Mouse (Mus musculus) forebrain, embryonic 16.5 days (tissue): ENCODE results near the gene Pfkl. TPM values are rescaled to one million over a fixed set of nuclear protein-coding genes. Genes with fewer than 3 reads are reported as not detected.
"Not testable (repeated sequence)": the region's sequence is repeated elsewhere in the genome, so short reads cannot be mapped to it uniquely, and the experiment has no call there.

Experiments
- ATAC-seq: fragments of 200-750 bp; cut with Nextera tagmentation; 2 replicates; pipeline ENCODE4 v1.8.0; 2017; ENCODE audit warnings: mild to moderate bottlenecking, moderate library complexity
- H3K27ac ChIP-seq: fragments of 300-500 bp; sonication (generic); 2 replicates; pipeline ENCODE4 v1.5.1; 2014; ENCODE audit warnings: low read length, control low read depth
- H3K27me3 ChIP-seq: fragments of 300-500 bp; sonication (generic); replicated peaks from 2 replicates; pipeline ENCODE4 v1.6.1; 2014; ENCODE audit warnings: low read length; ENCODE audit not compliant: control insufficient read depth, insufficient read depth
- H3K36me3 ChIP-seq: fragments of 300-500 bp; sonication (generic); 2 replicates; pipeline ENCODE4 v1.6.1; 2014; ENCODE audit not compliant: control insufficient read depth, insufficient read depth
- H3K4me1 ChIP-seq: fragments of 300-500 bp; sonication (generic); replicated peaks from 2 replicates; pipeline ENCODE4 v1.6.1; 2014; ENCODE audit warnings: low read length; ENCODE audit not compliant: control insufficient read depth, insufficient read depth
- H3K4me2 ChIP-seq: fragments of 300-500 bp; sonication (generic); 2 replicates; pipeline ENCODE4 v1.6.1; 2014; ENCODE audit warnings: mild to moderate bottlenecking, low read length, control low read depth
- H3K4me3 ChIP-seq: fragments of 300-500 bp; sonication (generic); replicated peaks from 2 replicates; pipeline ENCODE4 v1.5.1; 2014; ENCODE audit warnings: mild to moderate bottlenecking, low read length, control low read depth
- H3K9ac ChIP-seq: fragments of 300-500 bp; sonication (generic); replicated peaks from 2 replicates; pipeline ENCODE4 v1.6.1; 2014; ENCODE audit warnings: low read depth, low read length, control low read depth
- H3K9me3 ChIP-seq: fragments of 300-500 bp; sonication (generic); 2 replicates; pipeline ENCODE4 v1.6.1; 2016; ENCODE audit warnings: low read length; ENCODE audit not compliant: control insufficient read depth
- WGBS: fragments of 180-500 bp; shearing (Covaris S2); extraction: QIAGEN DNeasy Blood & Tissue Kit; methylation state at CpG from one replicate; pipeline ENCODE4 v1.1.7; 2014; 5-methylcytosine and 5-hydroxymethylcytosine counted together
- polyA plus RNA-seq: library from polyadenylated mRNA; unstranded; fragments of >200 nt; fragmentation: Nextera tagmentation; extraction: Ambion mirVana; gene quantifications from 2 replicates; pipeline ENCODE4 v1.2.1, GENCODE M21; 2015

The Pfkl gene
- polyA plus RNA-seq, 1 experiment from 2014 or later, result 117 TPM

DNA sequence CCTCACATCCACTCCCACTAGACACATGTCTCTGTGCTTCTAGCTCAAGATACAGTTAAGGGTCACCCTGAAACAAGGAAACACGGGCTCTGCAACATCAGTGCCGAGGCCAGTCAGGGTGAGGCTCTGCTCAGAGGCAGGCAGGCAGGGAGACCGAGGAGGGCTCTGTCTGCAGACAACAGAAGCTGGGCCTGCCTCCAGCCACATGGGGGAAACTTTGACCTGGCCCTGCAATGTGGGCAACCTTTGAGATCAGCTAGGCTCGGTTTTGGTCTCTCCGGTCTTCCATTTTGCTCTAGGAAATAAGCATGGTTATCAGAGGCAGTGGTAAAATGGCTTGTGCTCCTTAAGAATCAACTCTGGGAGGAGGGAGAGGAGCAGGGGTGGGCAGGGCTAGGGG is 6.5 kb upstream of the Pfkl start:
- H3K4me2 ChIP-seq, result no peak overlapping the region
- H3K4me1 ChIP-seq, result peaks cover 2% of the 10 kb centered on the region; the same call in 1 of the 2 replicates
- no peaks in the 10 kb centered on the region for H3K9me3 ChIP-seq
- WGBS, result 53% methylated on average over 5 of the region's 5 CpGs
- no peak overlapping the region for H3K27ac ChIP-seq
- no peaks in the 10 kb centered on the region for H3K27me3 ChIP-seq
- no peaks in the 10 kb centered on the region for H3K36me3 ChIP-seq
- no peak overlapping the region for H3K4me3 ChIP-seq
- no peak overlapping the region for H3K9ac ChIP-seq
- ATAC-seq, result no peak

DNA sequence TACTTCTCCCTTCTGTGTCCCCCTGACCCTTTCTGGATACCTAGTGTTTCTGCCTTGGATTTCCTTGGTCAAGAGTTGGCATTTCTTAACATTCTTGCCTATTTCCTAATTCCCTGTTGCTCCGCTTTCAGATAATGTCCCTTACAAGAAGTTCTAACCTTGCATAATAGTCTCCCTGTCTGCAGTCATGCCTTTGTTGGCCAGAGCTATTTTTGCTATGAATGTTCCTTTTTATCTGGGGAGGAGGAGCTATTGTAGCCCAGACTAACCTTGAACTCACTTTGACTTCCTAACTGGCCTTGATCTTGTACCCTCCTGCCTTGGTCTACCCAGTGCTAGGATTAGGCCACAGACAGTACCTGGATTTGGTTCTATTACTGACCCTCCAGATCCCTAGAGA is 5.6 kb upstream of the Pfkl start:
- Histone ChIP-seq H3K4me1 (peaks cover 2% of the 10 kb centered on the region; the same call in 1 of the 2 replicates), H3K4me3 (no peak overlapping the region), H3K9me3 (no peaks in the 10 kb centered on the region), H3K9ac (no peak overlapping the region), H3K27ac (no peak overlapping the region), H3K27me3 (no peaks in the 10 kb centered on the region), H3K36me3 (no peaks in the 10 kb centered on the region), H3K4me2 (no peak overlapping the region)
- no peak for ATAC-seq
- 90% methylated on average over 1 of the region's 1 CpGs for WGBS

DNA sequence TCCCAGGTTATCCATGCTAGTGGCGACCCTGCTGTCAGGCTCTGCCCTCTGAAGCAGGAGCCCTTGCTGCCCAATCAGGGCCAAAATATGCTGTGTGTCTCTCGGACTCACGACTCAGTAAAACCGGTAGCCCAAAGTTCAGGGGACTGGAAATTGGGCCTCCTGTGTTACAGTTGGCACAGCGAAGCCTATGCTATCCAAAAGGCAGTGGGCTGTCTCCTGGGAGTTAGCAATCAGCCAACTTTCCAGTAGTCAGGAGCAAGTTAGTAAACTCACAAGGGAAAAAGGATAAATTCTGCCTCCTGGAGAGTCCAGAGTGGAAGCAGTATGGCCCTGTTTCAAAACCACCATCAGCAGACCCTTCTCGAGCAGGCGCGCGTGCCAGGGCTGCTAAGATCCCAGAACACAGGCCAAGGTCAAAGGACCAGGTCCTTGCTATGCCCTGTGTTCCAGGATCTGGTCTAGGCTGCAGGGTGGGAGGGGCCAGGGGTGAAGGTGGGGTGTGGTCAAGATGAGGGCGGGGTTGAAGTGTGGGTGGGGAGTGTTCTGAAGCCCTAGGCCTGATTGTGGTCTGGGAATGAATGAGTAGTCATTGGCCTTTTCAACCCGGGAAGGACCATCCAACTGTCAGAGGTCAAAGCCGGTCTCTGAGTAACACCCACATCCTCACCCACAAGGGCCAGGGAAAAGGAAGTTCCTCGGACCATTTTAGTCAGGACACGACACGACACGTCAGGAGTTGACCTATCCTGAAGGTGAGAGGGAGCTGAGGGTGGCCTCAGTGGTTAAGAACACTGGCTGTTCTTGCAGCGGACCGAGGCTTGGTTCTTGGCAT is 3.0 kb upstream of the Pfkl start:
- Histone ChIP-seq H3K36me3 (no peaks in the 10 kb centered on the region), H3K4me3 (no peak overlapping the region)
- WGBS, result 93% methylated on average over 18 of the region's 18 CpGs

DNA sequence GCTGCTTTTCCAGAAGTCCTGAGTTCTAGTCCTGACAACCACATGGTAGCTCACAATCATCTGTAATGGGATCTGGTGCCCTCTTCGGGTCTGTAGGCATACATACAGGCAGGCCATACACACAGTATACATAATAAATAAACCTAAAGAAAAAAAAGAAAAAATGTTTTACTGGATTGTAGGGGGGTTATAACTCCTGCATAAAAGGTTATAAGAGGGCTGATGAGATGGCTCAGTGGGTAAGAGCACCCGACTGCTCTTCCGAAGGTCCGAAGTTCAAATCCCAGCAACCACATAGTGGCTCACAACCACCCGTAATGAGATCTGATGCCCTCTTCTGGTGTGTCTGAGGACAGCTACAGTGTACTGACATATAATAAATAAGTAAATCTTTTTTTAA is 1.2 kb upstream of the Pfkl start:
- H3K4me2 ChIP-seq, H3K9me3 ChIP-seq, ATAC-seq, H3K27me3 ChIP-seq, H3K9ac ChIP-seq, H3K36me3 ChIP-seq, H3K27ac ChIP-seq, H3K4me3 ChIP-seq: not testable (repeated sequence)
- H3K4me1 ChIP-seq, result peaks cover 33% of the 10 kb centered on the region
- 89% methylated on average over 5 of the region's 5 CpGs for WGBS

More for the DNA sequence above, 3.0 kb upstream of the Pfkl start:
- Histone ChIP-seq H3K4me1 (peaks cover 16% of the 10 kb centered on the region), H3K9ac (no peak overlapping the region), H3K9me3 (no peaks in the 10 kb centered on the region), H3K27ac (no peak overlapping the region), H3K27me3 (no peaks in the 10 kb centered on the region), H3K4me2 (no peak overlapping the region)
- ATAC-seq, result no peak

DNA sequence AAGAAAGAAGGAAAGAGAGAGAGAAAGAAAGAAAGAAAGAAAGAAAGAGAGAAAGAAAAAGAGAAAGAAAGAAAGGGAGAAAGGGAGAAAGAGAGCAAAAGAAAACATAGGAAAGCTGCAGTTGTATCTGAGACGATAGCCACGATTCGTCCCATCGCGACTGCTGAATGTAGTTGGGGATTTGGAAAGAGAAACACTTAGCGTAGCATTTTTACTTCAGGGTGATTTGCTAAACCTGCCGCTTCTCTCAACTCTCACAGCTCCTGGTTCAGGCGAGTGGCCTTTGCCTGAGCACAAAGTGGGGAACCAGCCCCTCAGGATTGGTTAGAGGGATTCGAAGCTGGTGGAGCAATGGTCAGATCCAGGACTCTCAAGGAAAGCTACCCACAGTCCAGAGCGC is 452 bp upstream of the Pfkl start:
- Histone ChIP-seq H3K4me1 (peaks cover 33% of the 10 kb centered on the region), H3K36me3 (no peaks in the 10 kb centered on the region), H3K4me2 (0 out of 2 replicates have a peak overlapping the region, but pooled peaks have one; percentile 16), H3K27me3 (no peaks in the 10 kb centered on the region), H3K27ac (no peak overlapping the region), H3K9me3 (no peaks in the 10 kb centered on the region), H3K4me3 (no peak overlapping the region), H3K9ac (no peak overlapping the region; the same call in 1 of the 2 replicates)
- 16% methylated on average over 10 of the region's 10 CpGs for WGBS
- ATAC-seq, result no peak

DNA sequence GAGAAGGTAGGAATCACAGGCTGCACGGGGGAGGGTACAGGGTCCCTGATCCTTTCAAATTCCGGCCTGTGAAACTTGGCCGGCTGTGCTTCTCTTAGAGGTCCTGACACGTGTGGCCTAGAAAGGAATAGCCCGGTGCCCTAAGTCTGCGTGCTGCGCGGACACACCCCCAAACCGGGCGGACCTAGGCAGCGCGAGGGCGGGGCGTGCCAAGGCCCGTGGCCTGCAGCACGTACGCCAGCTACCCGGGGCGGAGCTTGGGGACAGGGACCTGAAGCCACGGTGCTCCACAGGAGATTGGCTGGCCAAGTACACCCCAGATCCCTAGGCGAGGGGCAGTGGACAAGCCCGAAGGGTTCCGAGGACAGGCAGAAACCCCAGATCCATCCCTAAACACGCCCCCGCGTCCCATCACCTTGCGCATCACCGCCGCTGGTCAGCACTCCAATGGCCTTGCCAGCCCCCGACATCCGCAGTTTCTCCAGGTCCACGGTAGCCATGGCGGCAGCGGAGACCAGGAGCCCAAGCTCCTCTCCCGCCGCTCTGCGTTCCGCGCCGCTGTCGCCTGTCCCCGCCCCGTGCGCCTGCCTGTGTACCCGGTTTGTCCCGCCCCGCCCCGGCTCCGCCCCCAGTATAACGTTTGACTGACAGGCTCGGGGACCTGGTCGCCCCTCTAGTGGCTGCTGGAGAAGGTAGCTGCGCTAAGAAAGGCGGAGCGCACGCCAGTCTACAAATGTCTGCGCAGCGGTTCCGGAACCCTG is 519 bp downstream of the Pfkl start:
- no peaks in the 10 kb centered on the region for H3K27me3 ChIP-seq
- ATAC-seq, result peak; percentile 98
- H3K27ac ChIP-seq, result peak overlapping the region; percentile 87
- WGBS, result under 1% methylated on average over 59 of the region's 59 CpGs
- H3K9me3 ChIP-seq, result no peaks in the 10 kb centered on the region
- peak overlapping the region; percentile 80 for H3K9ac ChIP-seq
- peaks cover 33% of the 10 kb centered on the region for H3K4me1 ChIP-seq
- H3K36me3 ChIP-seq, result no peaks in the 10 kb centered on the region
- H3K4me3 ChIP-seq, result peak overlapping the region; percentile 68
- peak overlapping the region; percentile 82 for H3K4me2 ChIP-seq

DNA sequence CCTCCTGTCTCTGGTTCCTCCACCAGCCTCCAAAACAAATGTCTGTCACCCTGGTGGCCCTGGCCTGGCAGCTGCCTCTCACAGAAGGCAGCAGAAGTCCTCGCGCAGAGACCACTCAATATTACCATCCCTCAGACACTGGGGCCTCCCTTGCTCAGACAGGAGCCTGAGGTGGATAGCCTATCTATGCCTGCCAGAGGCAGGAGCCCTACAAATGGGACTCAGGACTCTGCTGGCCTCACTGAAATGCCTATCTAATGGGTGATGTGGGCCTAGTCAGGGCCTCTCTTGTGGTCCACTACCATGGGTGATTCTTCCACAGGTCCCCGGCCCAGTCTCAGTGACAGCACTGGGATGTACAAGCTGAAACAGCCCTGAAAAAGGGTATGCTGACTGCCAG is 1.7 kb downstream of the Pfkl start:
- Histone ChIP-seq H3K36me3 (no peaks in the 10 kb centered on the region), H3K27ac (no peak overlapping the region), H3K4me3 (no peak overlapping the region; the same call in 1 of the 2 replicates), H3K9me3 (no peaks in the 10 kb centered on the region), H3K4me2 (peak overlapping the region; percentile 82), H3K9ac (peak overlapping the region; percentile 80), H3K4me1 (peaks cover 33% of the 10 kb centered on the region), H3K27me3 (no peaks in the 10 kb centered on the region)
- 82% methylated on average over 3 of the region's 3 CpGs for WGBS
- no peak for ATAC-seq

DNA sequence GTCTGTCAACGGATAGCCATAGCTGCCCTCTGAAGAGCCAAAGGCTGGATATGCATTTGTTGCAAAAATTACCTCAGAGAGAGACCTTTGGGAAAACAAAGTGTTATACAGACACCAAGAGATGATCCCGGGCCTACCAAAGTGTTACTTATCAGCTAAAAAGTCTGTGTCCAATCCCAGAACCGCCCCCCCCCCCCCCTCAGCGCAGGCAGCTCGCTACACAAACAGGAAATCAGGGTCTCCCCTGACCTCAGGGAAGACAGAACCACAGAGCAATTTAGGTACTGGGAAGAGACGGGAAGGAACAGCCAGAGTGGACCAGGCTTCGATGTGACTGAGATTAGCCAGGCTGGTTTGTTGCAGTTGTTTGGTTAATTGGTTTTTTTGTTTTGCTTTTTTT is 2.7 kb downstream of the Pfkl start:
- 48% methylated on average over 7 of the region's 7 CpGs for whole genome bisulfite sequencing
- H3K9ac ChIP-seq, result no peak overlapping the region; the same call in 1 of the 2 replicates
- ATAC-seq, result no peak
- H3K9me3 ChIP-seq, result no peaks in the 10 kb centered on the region
- H3K27ac ChIP-seq, result no peak overlapping the region
- H3K4me1 ChIP-seq, result peaks cover 33% of the 10 kb centered on the region
- no peak overlapping the region for H3K4me3 ChIP-seq
- no peak overlapping the region for H3K4me2 ChIP-seq
- H3K27me3 ChIP-seq, result no peaks in the 10 kb centered on the region
- no peaks in the 10 kb centered on the region for H3K36me3 ChIP-seq

DNA sequence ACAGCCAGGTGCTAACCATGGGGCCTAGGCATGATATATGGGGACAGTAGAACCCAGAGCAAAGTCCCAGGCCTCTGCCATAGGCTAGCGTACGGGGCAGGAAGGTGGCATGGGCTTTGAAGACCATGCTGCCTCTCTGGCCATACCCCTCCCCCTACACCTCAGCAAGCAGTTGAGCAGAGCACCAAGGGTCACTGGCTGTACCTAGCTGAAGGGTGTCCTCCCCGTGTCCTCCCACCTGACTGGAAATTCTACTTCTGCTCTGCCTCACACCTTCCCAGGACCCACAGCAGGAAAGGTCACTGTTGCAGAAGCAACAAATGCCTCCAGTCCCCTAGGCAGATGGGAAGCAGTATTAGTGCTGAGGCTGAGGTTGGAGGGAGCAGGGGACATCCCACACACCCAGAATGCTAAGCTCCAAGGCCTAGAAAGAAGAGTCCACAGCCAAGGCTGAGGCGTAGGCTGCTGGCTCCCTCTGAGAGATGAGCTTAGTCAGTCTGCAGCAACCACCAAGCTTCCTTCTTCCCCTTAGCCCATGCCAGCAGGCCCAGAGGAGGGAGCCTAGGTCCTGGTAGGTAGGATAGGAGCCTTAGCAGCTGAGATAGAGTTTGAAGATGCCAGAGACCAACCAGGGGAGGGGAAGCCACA is 4.0 kb downstream of the Pfkl start:
- no peak for ATAC-seq
- H3K4me3 ChIP-seq, result no peak overlapping the region
- WGBS, result 91% methylated on average over 4 of the region's 4 CpGs
- peaks cover 33% of the 10 kb centered on the region for H3K4me1 ChIP-seq
- peaks cover 3% of the 10 kb centered on the region for H3K36me3 ChIP-seq
- H3K9ac ChIP-seq, result no peak overlapping the region
- H3K27me3 ChIP-seq, result no peaks in the 10 kb centered on the region
- no peak overlapping the region for H3K4me2 ChIP-seq
- H3K9me3 ChIP-seq, result no peaks in the 10 kb centered on the region
- H3K27ac ChIP-seq, result no peak overlapping the region
